Mouse (Mus musculus) midbrain, embryonic 16.5 days (tissue): ENCODE measurements around the gene Elf4. TPM values are rescaled to one million over a fixed set of nuclear protein-coding genes. Genes with fewer than 3 reads are reported as not detected.

Source experiments
- ATAC-seq: fragments of 200-750 bp; cut with Nextera tagmentation; 2 replicates; pipeline ENCODE4 v1.8.0; 2017; ENCODE audit warnings: moderate TSS enrichment
- H3K27ac ChIP-seq: fragments of 300-500 bp; sonication (generic); 2 replicates; pipeline ENCODE4 v1.5.1; 2014; ENCODE audit warnings: mild to moderate bottlenecking, low read length, mixed read lengths
- H3K27me3 ChIP-seq: fragments of 300-500 bp; sonication (generic); 2 replicates; pipeline ENCODE4 v1.6.1; 2014; ENCODE audit warnings: low read depth, low read length, mixed read lengths; ENCODE audit not compliant: control insufficient read depth, insufficient read depth
- H3K36me3 ChIP-seq: fragments of 300-500 bp; sonication (generic); 2 replicates; pipeline ENCODE4 v1.6.1; 2014; ENCODE audit warnings: mild to moderate bottlenecking, low read length, moderate library complexity, mixed read lengths; ENCODE audit not compliant: control insufficient read depth, insufficient read depth
- H3K4me1 ChIP-seq: fragments of 300-500 bp; sonication (generic); 2 replicates; pipeline ENCODE4 v1.6.1; 2014; ENCODE audit warnings: mild to moderate bottlenecking, low read length, mixed read lengths; ENCODE audit not compliant: control insufficient read depth, insufficient read depth
- H3K4me2 ChIP-seq: fragments of 300-500 bp; sonication (generic); 2 replicates; pipeline ENCODE4 v1.6.1; 2014; ENCODE audit warnings: mild to moderate bottlenecking, low read length, mixed read lengths
- H3K4me3 ChIP-seq: fragments of 300-500 bp; sonication (generic); 2 replicates; pipeline ENCODE4 v1.5.1; 2014; ENCODE audit warnings: low read depth, mild to moderate bottlenecking, low read length, moderate library complexity, mixed read lengths
- H3K9ac ChIP-seq: fragments of 300-500 bp; sonication (generic); 2 replicates; pipeline ENCODE4 v1.6.1; 2014; ENCODE audit warnings: low read depth, low read length, mixed read lengths
- H3K9me3 ChIP-seq: fragments of 300-500 bp; sonication (generic); replicated peaks from 2 replicates; pipeline ENCODE4 v1.6.1; 2014; ENCODE audit warnings: mild to moderate bottlenecking, low read length, mixed read lengths; ENCODE audit not compliant: control insufficient read depth, poor library complexity, severe bottlenecking
- WGBS: fragments of 180-500 bp; shearing (Covaris S2); extraction: QIAGEN DNeasy Blood & Tissue Kit; methylation state at CpG from one replicate; pipeline ENCODE4 v1.1.7; 2014; 5-methylcytosine and 5-hydroxymethylcytosine counted together
- polyA plus RNA-seq: library from polyadenylated mRNA; unstranded; fragments of >200 nt; fragmentation: Nextera tagmentation; extraction: Ambion mirVana; gene quantifications from 2 replicates; pipeline ENCODE4 v1.2.1, GENCODE M21; 2015

Elf4 gene
- polyA plus RNA-seq, 1 experiment from 2014 or later: 0.46 TPM

- H3K9me3 ChIP-seq: no peaks in the 10 kb centered on the region
- H3K4me2 ChIP-seq: no peak overlapping the region
- H3K9ac ChIP-seq: no peak overlapping the region
- H3K27ac ChIP-seq: no peak overlapping the region
- no peaks in the 10 kb centered on the region for H3K27me3 ChIP-seq
- no peak overlapping the region for H3K4me3 ChIP-seq
- no peaks in the 10 kb centered on the region for H3K4me1 ChIP-seq
- 71% methylated on average over 15 of the region's 15 CpGs for WGBS
- no peak for ATAC-seq
- no peaks in the 10 kb centered on the region for H3K36me3 ChIP-seq
Observed at GRCm38 (mm10) chrX:48432599-48433526, 30.1 kb downstream of the Elf4 start.

DNA sequence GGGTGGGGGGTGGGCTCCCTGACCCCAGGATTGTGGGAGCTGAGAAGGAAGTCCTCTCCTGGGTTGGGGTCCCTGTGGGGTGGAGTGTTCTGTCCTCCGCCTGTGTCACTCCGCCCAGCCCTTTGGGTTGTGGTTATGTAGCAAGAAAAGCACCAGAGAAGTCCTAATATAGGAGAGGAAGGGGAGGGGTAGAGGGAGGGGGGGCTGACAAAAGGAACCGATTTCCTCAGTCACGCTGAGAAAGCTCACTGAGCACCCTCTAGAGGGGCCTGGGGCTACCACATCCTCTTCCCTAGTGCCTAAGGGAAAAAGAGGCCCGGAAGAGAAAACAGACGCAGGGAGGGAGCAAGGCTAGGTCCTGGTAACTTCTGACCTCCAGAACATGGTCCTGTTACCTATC is 33.4 kb downstream of the Elf4 start:
- Histone ChIP-seq H3K9me3 (no peaks in the 10 kb centered on the region), H3K4me3 (no peak overlapping the region), H3K27me3 (no peaks in the 10 kb centered on the region), H3K4me1 (no peaks in the 10 kb centered on the region), H3K27ac (no peak overlapping the region), H3K36me3 (no peaks in the 10 kb centered on the region), H3K9ac (no peak overlapping the region), H3K4me2 (no peak overlapping the region)
- 23% methylated on average over 4 of the region's 6 CpGs for WGBS
- ATAC-seq: no peak

GRCm38 (mm10) chrX:48429100-48429499 is 33.8 kb downstream of the Elf4 start:
- H3K9me3 ChIP-seq: no peaks in the 10 kb centered on the region
- no peak overlapping the region for H3K4me2 ChIP-seq
- no peak overlapping the region for H3K4me3 ChIP-seq
- H3K9ac ChIP-seq: no peak overlapping the region
- no peaks in the 10 kb centered on the region for H3K27me3 ChIP-seq
- H3K27ac ChIP-seq: no peak overlapping the region
- no peak for ATAC-seq
- no peaks in the 10 kb centered on the region for H3K4me1 ChIP-seq
- H3K36me3 ChIP-seq: no peaks in the 10 kb centered on the region

- no peaks in the 10 kb centered on the region for H3K9me3 ChIP-seq
- H3K4me2 ChIP-seq: no peak overlapping the region
- ATAC-seq: no peak
- 86% methylated on average over 8 of the region's 8 CpGs for WGBS
- H3K4me3 ChIP-seq: no peak overlapping the region
- no peak overlapping the region for H3K9ac ChIP-seq
- no peaks in the 10 kb centered on the region for H3K4me1 ChIP-seq
- no peaks in the 10 kb centered on the region for H3K36me3 ChIP-seq
- no peaks in the 10 kb centered on the region for H3K27me3 ChIP-seq
- H3K27ac ChIP-seq: no peak overlapping the region
Observed at GRCm38 (mm10) chrX:48428642-48429041, 34.3 kb downstream of the Elf4 start.

DNA sequence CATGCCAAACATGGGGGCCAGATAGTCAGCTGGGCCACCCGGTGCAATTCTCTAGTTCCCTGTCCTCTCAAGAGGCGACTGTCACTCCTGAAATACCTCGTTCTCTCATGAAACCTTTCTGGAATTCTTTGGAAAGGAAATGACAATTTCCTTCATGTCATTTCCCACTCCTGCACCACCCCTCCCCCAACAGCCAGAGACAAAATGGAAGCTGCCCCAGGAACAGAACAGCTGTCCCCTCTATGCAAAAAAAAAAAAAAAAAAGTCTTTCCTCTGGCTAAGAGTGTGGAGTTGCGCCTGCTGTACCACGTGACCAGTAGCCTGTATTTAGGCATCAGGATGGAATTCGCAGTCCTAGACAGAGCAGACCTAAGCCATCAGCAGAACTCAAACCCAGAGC is 34.7 kb downstream of the Elf4 start:
- H3K9ac ChIP-seq: no peak overlapping the region
- H3K36me3 ChIP-seq: no peaks in the 10 kb centered on the region
- no peaks in the 10 kb centered on the region for H3K9me3 ChIP-seq
- no peaks in the 10 kb centered on the region for H3K4me1 ChIP-seq
- WGBS: 81% methylated on average over 6 of the region's 6 CpGs
- H3K4me3 ChIP-seq: no peak overlapping the region
- no peak overlapping the region for H3K27ac ChIP-seq
- H3K4me2 ChIP-seq: no peak overlapping the region
- no peak for ATAC-seq
- no peaks in the 10 kb centered on the region for H3K27me3 ChIP-seq

DNA sequence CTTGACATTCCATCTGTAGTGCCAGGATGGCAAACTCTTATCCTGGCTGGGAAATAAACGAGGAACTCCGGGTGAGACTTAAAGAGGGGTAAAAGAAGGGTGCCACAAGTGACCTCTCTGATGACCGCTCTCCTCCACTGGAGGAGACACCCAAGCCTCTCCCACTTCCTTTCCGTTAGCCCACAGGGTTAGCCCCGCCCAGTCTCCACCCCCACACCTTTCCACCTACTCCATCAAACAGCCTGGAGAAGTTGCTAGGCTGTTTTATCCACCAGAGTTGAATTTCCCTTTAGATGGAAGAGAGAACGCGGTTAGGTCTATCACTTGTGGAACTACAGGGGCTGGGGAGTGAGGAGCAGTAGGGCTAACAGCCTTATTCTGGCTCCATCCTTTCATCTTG is 37.7 kb downstream of the Elf4 start:
- Histone ChIP-seq H3K36me3 (no peaks in the 10 kb centered on the region), H3K4me3 (no peak overlapping the region), H3K9ac (no peak overlapping the region), H3K27ac (no peak overlapping the region), H3K4me1 (no peaks in the 10 kb centered on the region), H3K27me3 (no peaks in the 10 kb centered on the region), H3K9me3 (no peaks in the 10 kb centered on the region), H3K4me2 (no peak overlapping the region)
- 72% methylated on average over 7 of the region's 7 CpGs for WGBS
- no peak for ATAC-seq

- ATAC-seq: no peak
- 61% methylated on average over 3 of the region's 3 CpGs for WGBS
- Histone ChIP-seq H3K4me3 (no peak overlapping the region), H3K4me2 (no peak overlapping the region), H3K9ac (no peak overlapping the region), H3K27me3 (no peaks in the 10 kb centered on the region), H3K36me3 (no peaks in the 10 kb centered on the region), H3K9me3 (no peaks in the 10 kb centered on the region), H3K27ac (no peak overlapping the region), H3K4me1 (no peaks in the 10 kb centered on the region)
Observed at GRCm38 (mm10) chrX:48424583-48424982, 38.3 kb downstream of the Elf4 start.

GRCm38 (mm10) chrX:48423671-48424070 is 39.3 kb downstream of the Elf4 start:
- no peak overlapping the region for H3K4me2 ChIP-seq
- no peaks in the 10 kb centered on the region for H3K9me3 ChIP-seq
- WGBS: 64% methylated on average over 1 of the region's 1 CpGs
- H3K27ac ChIP-seq: no peak overlapping the region
- ATAC-seq: no peak
- no peak overlapping the region for H3K9ac ChIP-seq
- no peak overlapping the region for H3K4me3 ChIP-seq
- H3K27me3 ChIP-seq: no peaks in the 10 kb centered on the region
- H3K36me3 ChIP-seq: no peaks in the 10 kb centered on the region
- no peaks in the 10 kb centered on the region for H3K4me1 ChIP-seq

DNA sequence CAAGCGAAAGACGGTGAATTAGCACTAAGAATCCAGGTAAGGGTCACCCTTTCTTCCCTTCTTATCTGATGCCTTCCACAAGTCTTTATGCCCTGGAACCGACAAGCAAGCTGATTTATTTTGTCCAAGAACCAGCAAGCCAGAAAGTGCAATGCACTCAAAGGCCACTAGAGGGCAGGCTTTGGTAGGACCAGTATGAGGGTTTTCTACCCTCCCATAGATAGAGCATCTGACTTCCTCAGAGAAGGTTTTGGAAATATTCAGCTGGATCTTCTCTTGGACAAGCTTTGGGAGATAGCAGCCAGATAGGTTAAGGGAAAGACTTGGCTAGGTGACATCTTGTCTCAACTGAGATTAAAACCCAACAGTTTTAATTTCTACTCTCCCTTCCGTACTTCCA is 39.9 kb downstream of the Elf4 start:
- WGBS: 32% methylated on average over 4 of the region's 4 CpGs
- no peak overlapping the region for H3K4me3 ChIP-seq
- no peaks in the 10 kb centered on the region for H3K27me3 ChIP-seq
- no peak for ATAC-seq
- no peak overlapping the region for H3K4me2 ChIP-seq
- H3K27ac ChIP-seq: no peak overlapping the region
- no peak overlapping the region for H3K9ac ChIP-seq
- no peaks in the 10 kb centered on the region for H3K4me1 ChIP-seq
- no peaks in the 10 kb centered on the region for H3K9me3 ChIP-seq
- no peaks in the 10 kb centered on the region for H3K36me3 ChIP-seq
